Mouse (Mus musculus) mature B cell (primary cell): ENCODE data around the gene Nxph4.

Source experiments
- in situ Hi-C: fragments of 300-500 bp; cut with MboI; formaldehyde crosslinking; loops from 2 replicates; pipeline ENCODE4 v1.14.3; 2019

Nxph4 gene

DNA sequence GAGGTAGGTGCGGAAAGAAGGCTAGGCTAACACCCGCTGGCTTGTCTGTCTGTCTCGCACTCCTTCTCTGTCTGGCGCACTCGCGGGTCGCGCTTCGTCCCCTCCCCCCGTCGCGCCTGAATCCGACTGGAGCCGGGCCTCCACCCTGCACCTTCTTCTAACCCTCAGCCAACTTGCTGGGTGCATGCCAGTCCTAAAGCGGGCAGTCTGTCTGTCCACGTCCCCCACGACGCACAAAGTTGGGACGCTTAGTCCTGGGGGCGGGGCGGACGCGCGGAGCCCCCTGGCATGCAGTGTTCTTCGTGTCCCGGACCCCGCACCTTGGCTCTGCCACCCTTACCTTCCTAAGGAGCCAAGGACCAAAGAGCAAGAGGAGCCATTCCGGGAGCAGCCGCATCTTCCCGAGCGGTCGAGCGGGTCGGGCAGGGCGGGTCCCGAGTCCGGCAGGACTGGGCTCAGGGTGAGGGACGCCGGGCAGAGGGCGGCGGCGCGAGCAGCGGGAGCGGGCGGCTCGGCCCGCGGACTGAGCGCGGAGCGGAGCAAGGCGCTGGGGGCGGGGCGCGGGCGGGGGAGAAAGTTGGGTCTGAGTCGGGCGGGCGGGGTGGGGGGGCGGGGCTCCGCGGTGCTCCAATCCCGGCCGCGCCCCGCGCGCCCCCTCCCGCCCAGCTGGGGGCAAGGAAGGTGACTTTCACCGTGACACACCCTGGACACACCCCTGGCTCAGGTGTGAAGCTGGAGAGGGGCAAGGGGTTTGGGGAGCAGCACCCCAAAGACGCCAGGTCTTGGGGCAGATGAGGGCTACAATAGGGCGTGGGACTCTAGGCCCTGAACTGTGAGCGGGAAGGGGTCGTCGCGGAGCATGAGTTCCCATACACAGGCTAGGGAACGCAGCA lies at the start of gene Nxph4:
Gene Nxph4 (minus strand): TSS at position 524 of the 893 bp plus-strand sequence.
- in situ Hi-C loops, result no loop called here

GRCm38 (mm10) chr10:127583649-127584048 lies 49.3 kb upstream of the Nxph4 start:
- in situ Hi-C loops, result no loop called here

- in situ Hi-C loops, result no loop called here
Observed at GRCm38 (mm10) chr10:127581291-127581690, 46.9 kb upstream of the Nxph4 start.

- in situ Hi-C loops, result no loop called here
Observed at GRCm38 (mm10) chr10:127577982-127578381, 43.6 kb upstream of the Nxph4 start.

DNA sequence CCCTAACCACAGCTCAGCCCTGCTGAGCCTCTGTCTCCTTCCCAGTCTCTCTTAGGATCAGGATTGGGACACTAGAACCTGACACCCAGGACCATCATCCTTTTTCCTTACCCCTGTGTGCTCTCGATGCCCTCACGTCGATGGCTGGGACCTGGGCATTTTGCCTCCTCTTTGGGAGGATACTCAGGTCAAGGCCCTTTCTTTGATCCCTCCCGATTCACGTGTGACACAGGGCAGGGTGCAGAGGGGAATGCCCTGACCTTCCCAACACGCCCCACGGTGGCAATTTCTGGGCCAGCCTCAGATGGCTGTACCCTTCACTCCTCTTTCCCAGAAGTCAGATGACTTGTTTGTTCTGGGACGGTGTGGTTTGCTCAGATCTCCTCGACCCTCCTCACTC lies 42.8 kb upstream of the Nxph4 start:
- in situ Hi-C loops, result no loop called here

GRCm38 (mm10) chr10:127576381-127576961 lies 42.1 kb upstream of the Nxph4 start:
- in situ Hi-C loops, result no loop called here

GRCm38 (mm10) chr10:127575741-127576140 lies 41.4 kb upstream of the Nxph4 start:
- in situ Hi-C loops, result no loop called here

DNA sequence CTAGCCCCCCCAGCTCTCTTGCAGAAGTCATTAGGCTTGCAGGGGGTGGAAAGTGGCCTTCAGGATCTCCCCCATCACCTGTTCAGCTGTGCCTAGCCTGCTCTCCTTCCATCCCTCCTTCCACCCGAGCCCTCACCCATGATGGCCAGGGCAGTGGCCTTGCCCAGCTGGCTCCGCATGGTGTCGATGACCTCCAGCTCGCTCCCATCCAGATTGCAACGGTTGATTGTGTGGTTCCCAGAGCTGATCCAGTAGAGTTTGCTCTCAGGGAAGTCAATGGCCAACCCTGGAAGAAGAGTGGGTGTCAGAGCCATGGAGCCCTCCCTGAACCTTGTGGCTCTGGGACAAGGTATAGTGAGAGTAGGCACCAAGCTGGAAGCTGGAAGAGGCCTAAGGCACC lies 37.9 kb upstream of the Nxph4 start:
- in situ Hi-C loops, result no loop called here

DNA sequence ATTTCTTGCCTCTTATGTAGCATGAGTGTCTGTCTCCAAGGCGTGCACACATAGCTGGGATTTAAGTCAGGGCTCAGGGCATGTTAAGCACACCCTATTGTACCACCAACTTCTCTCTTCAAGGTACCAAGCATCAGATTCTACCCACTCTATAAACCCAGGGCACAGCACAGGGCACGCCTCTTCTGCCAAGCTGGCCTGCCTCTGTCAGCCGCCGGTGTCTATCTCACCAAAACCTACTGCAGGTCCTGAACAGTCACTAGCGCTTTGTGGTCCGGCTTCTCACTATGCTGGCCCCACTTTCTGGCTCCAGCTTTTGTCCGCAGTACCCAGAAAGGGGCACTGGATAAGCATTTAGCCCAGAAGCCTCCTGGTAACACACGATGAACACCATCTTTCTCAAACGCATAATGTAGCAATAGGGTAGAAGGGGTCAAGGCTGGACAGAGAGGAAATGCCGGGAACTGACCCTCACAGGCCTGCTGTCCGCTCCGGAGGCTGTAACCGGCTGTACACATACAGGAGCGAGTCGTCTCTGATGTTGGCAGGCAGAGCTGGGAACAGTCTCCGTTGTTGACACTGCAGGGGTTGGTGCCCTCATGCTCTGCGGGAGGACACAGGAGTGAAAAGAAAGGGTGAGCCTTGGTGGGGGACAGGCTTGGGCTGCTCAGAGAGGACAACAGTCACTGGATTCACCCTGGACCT lies 36.7 kb upstream of the Nxph4 start:
- in situ Hi-C loops, result no loop called here

GRCm38 (mm10) chr10:127570384-127570783 lies 36.0 kb upstream of the Nxph4 start:
- in situ Hi-C loops, result no loop called here

DNA sequence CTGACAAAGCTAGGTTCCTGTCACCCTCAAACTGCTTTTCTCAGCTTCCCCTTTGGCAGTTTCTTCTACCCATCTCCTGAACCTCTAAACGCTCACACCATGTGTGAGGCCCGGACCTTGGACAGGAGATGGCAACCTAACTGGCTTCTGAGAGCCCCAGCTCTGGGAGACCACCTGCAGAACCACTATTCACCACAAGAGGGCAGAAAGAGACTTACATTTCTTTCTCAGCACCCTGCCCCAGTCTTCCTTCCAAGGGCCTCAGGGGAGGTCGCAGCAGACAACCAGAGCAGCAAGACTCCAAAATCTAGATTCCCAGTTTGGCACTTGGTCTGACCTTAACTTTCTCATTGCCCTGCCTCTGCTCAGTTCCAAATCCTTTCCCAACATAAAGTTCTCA lies 35.1 kb upstream of the Nxph4 start:
- in situ Hi-C loops, result no loop called here

DNA sequence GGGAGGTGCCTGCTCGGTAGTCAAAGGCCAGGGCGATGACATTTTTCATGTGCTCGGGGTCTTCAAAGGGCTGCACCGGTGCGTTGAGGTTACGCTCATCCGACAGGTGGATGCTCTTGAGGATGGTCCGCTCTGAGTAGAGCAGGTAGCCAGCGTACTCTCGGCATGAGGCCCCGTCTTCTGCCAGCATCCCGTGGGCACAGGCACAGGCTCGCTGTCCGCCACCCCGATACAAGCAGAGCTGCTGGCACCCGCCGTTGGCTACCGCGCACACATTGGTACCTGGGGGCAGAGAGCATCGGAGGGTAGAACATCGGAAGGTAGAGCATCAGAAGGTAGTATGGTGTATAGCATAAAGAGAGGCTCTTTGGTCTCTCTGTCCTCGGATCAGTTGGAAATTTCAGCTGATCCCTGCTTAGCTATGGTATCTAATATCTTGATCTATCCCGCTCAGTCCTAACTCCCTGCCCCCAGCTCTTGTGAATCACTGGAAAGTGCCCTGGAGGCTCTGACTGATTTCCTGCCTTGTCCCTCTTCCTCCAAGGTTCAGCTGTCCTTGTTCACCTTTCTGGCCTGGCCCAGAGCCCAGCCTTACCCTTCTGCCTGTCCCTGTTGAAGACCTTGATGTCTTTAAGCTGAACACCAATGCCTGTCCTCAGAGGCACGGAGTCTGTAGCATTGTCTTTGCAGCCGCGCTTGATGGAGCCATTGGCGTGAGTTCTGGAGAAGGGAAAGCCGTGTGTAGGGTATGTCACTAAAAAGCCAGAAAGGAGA lies 32.4 kb upstream of the Nxph4 start:
- in situ Hi-C loops, result no loop called here

DNA sequence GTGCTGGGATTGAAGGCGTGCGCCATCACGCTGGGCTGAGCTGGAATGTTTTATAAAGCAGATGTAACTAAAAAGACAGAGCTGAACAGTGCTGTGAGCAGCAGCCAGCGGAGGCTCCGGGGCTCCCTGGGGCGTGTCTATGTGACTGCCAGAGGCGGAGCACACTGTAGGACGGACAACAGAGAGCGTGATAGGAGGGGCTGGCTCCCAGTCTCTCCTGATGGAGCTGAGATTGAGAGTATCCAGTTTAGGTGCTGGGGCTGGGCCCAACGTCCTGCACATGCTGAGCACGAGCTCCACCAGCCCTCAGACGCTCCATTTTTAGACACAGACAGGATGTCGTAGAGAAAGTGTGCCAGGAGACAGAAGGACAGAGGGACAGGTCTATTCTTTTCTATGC lies 29.9 kb upstream of the Nxph4 start:
- in situ Hi-C loops, result no loop called here

- in situ Hi-C loops, result no loop called here
Observed at GRCm38 (mm10) chr10:127563840-127564239, 29.5 kb upstream of the Nxph4 start.

- in situ Hi-C loops, result no loop called here
Observed at GRCm38 (mm10) chr10:127561145-127561544, 26.8 kb upstream of the Nxph4 start.

DNA sequence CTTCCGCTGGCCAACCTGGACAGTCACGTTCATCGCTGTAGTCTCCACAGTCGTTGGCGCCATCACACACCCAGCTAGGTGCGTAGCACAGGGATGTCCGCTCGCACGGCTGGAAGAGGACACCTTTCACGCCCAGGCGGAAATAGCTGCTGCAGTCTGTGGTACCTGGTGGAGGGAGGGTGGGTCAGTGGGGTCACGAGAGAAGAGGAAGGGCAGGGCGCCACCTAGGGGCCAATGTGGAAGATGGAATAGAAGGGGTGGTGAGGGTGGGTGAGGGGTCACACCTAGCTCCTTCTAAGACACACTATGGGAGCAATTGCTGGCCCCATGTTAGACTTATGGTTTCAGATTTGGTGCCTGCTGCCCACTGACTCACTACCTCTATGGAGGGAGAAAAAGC lies 23.0 kb upstream of the Nxph4 start:
- in situ Hi-C loops, result no loop called here

DNA sequence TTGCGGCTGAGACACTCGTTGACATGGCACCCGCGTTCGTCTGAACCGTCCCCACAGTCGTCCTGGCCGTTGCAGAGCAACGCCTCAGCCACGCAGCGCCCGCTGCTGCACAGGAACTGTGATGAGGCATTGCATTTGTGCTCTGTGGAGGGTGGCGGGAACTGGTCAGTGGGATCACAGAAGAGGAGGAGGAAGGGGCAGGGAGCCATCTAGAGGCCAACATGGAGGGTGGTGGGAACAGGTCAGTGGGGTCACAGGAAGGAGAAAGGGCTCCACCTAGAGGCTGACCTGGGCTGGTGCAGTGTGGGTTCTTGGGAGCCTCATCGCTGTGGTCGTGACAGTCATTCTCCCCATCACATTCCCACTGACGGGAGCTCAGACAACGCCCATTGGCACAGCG lies 21.3 kb upstream of the Nxph4 start:
- in situ Hi-C loops, result no loop called here

- in situ Hi-C loops, result no loop called here
Observed at GRCm38 (mm10) chr10:127549892-127550291, 15.5 kb upstream of the Nxph4 start.

GRCm38 (mm10) chr10:127548236-127548635 lies 13.9 kb upstream of the Nxph4 start:
- in situ Hi-C loops, result no loop called here

- in situ Hi-C loops, result no loop called here
Observed at GRCm38 (mm10) chr10:127546505-127546904, 12.1 kb upstream of the Nxph4 start.

DNA sequence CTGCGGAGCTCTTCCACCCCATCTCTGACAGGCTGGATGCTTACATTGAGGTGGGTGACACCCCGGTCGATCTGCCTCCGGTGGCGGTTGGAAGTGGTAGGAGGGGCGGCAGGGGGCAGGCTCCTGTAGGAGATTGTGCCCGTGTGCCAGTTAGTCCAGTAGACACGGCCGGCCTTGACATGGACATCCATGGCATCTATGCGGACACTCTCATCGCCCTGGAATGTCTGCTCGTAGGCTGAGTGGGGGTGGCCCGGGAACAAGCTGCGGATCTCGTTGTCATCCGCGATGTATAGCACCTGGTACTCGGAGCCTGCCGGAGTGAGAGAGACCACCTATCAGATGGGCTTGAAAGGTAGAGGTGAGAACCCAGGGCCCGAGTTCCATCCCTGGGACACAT lies 10.0 kb upstream of the Nxph4 start:
- in situ Hi-C loops, result loop anchor here (5.0 kb wide), 1 partner anchor 37 kb away; no protein-coding TSS in a partner anchor

- in situ Hi-C loops, result loop anchor here (5.0 kb wide), 1 partner anchor 37 kb away; no protein-coding TSS in a partner anchor
Observed at GRCm38 (mm10) chr10:127543916-127544315, 9.6 kb upstream of the Nxph4 start.
